Mouse (Mus musculus): ENCODE data around the gene Slc12a9. TPM values are rescaled to one million over a fixed set of nuclear protein-coding genes. Genes with fewer than 3 reads are reported as not detected.

Slc12a9 gene
- total and polyA plus RNA-seq, 3 experiments = 8.8 to 12.1 TPM; not detected in 1

DNA sequence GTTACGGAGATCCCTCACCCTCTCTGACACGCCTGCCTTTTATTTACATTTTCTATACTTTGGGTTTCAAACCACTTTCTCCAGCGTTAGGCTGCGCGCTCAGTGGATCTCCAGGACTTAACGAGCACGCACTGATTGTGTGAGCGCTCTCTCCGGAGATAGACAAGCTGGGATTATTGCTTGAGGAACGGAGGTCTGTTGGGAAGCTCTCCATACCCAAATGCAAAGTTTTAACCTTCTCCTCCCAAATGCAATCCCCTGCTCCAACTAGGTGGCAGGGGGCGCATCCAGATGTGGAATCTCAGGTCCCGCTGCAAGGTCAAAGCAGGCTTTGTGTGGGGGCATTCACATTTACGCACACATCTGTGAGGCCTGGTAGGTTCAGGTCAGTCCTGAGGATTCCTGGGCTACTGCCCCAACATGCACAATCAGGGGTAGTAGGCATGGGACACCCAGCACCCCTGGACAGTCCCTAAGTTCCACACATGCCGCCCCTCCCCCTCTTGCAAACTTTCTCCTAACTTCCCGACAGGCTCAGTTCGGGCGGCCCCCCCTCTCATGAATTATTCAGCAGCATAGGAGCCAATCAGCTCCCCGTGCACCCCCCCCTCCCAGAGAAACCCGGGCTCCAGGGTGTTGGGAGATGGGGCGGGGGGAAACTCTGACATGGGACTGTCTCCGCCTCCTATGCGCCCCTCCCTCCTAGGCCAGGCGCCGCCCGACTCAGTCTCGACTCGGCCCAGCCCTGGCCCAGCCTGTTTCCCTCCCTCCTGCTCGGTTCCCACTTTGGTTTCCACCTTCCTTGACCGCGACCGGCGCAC lies 16.2 kb upstream of the Slc12a9 start, which contains the start of gene Ephb4:
Ephb4 (plus strand) TSS at position 726 of the 821 bp plus-strand sequence.
- Histone ChIP-seq H3K27me3 (ENCODE audit: control insufficient read depth in 1 of 2, insufficient read depth in 2 of 2, low read length in 2 of 2) (0 out of 4 replicates have a peak, but pooled peaks cover 0 to 2% of the 10 kb centered on the region in 2 experiments), H3K79me2 (ENCODE audit: control insufficient read depth, insufficient read depth, low read length, poor library complexity) (no peaks in the 10 kb centered on the region), H3K27ac (ENCODE audit: control insufficient read depth, low read depth, low read length) (no peak within 1 kb of the TSS), H3K4me3 (ENCODE audit: control insufficient read depth in 1 of 2, insufficient read depth in 1 of 2, low read depth in 2 of 2, low read length in 2 of 2) (no peak within 1 kb of the TSS), H3K9me3 (replicated peaks; ENCODE audit: insufficient read depth, low read length) (no peaks in the 10 kb centered on the region), H3K36me3 (ENCODE audit: control insufficient read depth in 1 of 2, insufficient read depth in 2 of 2, low read length in 2 of 2) (no peaks in the 10 kb centered on the region; a peak in 1 of 4 replicates), H3K4me1 (ENCODE audit: control insufficient read depth in 1 of 2, insufficient read depth in 2 of 2, low read length in 2 of 2) (peaks cover 0 to 3% of the 10 kb centered on the region in 2 experiments; a peak in 2 of 4 replicates), H3K9ac (ENCODE audit: control insufficient read depth, low read depth, low read length, poor library complexity, severe bottlenecking) (no peak within 1 kb of the TSS)
- no peak for DNase-seq (ENCODE audit: low read depth, low spot score)
- no peak for TF ChIP-seq MAX (IDR thresholded peaks at IDR 0.05; ENCODE audit: low read length)

DNA sequence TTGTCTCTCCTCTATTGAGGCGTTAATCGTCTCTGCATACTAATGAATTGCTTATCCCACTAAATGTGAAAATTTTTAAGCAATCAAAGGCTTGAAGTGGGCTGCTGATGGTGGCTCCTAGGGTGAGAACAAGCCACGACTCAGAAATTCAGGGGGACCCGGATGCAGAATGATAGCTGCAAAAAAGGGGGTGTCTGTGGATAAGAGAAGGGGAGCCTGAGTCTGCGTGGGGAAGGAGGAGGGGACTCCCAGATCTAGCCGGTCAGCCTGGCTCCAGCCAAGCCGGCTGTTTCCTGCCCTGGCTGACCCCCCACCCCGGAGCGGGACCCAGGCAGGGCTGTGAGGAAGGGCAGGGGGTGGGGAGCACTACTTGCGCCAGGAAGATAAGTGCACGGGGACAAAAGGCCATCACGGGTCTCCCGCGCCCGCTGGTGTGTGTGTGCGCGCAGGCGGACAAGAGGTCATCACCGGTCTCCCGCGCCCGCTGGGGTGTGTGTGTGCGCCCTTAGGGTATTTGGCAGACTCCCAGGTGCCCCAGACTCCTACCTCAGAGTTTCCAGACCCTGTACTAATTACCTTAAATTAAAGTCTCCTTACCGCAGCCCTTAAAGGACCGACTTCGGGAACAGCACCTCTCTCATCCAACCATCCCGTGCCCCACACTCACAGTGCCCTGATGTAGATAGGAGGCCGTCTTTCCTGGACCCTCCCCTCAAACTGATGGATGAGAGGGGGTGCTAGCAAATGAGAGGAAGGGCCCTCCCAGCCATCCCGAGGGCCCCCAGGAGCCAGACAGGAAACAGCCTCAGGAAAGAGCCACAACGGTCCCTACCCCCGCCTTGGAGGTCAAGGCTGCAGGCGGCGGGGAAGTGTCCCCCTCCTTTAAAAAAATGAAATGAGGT lies 15.3 kb upstream of the Slc12a9 start:
- no peak for TF ChIP-seq TBP (IDR thresholded peaks at IDR 0.05; ENCODE audit: low read depth, low read length)
- Histone ChIP-seq H3K36me3 (ENCODE audit: control insufficient read depth in 1 of 2, insufficient read depth in 2 of 2, low read length in 2 of 2) (no peaks in the 10 kb centered on the region; a peak in 1 of 4 replicates), H3K9ac (ENCODE audit: control insufficient read depth, low read depth, low read length, poor library complexity, severe bottlenecking) (no peak overlapping the region), H3K27ac (ENCODE audit: control insufficient read depth, low read depth, low read length) (no peak overlapping the region), H3K9me3 (replicated peaks; ENCODE audit: insufficient read depth, low read length) (no peaks in the 10 kb centered on the region), H3K4me1 (ENCODE audit: control insufficient read depth in 1 of 2, insufficient read depth in 2 of 2, low read length in 2 of 2) (peaks cover 0 to 3% of the 10 kb centered on the region in 2 experiments; a peak in 2 of 4 replicates), H3K27me3 (ENCODE audit: control insufficient read depth in 1 of 2, insufficient read depth in 2 of 2, low read length in 2 of 2) (0 out of 4 replicates have a peak, but pooled peaks cover 0 to 2% of the 10 kb centered on the region in 2 experiments), H3K4me3 (ENCODE audit: control insufficient read depth in 1 of 2, insufficient read depth in 1 of 2, low read depth in 2 of 2, low read length in 2 of 2) (no peak overlapping the region), H3K79me2 (ENCODE audit: control insufficient read depth, insufficient read depth, low read length, poor library complexity) (no peaks in the 10 kb centered on the region)
- no peak for DNase-seq (ENCODE audit: low read depth, low spot score)

DNA sequence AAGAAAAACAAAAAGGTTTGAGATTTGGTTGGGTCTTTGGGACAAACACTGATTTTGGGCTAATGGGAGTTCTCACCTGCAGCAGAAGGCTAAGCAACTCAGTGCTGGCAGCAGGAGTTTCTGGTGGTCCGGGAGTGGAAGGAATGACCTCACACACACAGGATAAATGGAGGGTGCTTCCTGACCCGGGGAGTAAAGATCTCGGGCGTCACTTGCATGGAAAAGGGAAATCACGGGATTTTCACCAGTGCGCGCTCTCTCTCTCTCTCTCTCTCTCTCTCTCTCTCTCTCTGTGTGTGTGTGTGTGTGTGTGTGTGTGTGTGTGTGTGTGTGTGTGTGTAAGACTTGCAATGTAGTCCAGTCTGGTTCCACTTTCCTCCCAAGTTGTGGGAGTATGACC lies 14.5 kb upstream of the Slc12a9 start:
- H3K4me3 ChIP-seq (ENCODE audit: control insufficient read depth in 1 of 2, insufficient read depth in 1 of 2, low read depth in 2 of 2, low read length in 2 of 2) = no peak overlapping the region
- no peaks in the 10 kb centered on the region for H3K79me2 ChIP-seq (ENCODE audit: control insufficient read depth, insufficient read depth, low read length, poor library complexity)
- no peaks in the 10 kb centered on the region for H3K9me3 ChIP-seq (replicated peaks; ENCODE audit: insufficient read depth, low read length)
- no peak for TF ChIP-seq MYC (IDR thresholded peaks at IDR 0.05; ENCODE audit: low read depth, low read length)
- no peak for TF ChIP-seq JUND (IDR thresholded peaks at IDR 0.05; ENCODE audit: low read depth, low read length)
- no peak for TF ChIP-seq TCF12 (IDR thresholded peaks at IDR 0.05; ENCODE audit: low read depth, low read length)
- no peak for TF ChIP-seq GABPA (IDR thresholded peaks at IDR 0.05; ENCODE audit: low read depth, low read length)
- no peak for TF ChIP-seq MAZ (IDR thresholded peaks at IDR 0.05; ENCODE audit: low read depth, low read length)
- no peak for TF ChIP-seq CTCF (IDR thresholded peaks at IDR 0.05 in 2 of 3, conservative IDR thresholded peaks at IDR 0.05 in 1 of 3; ENCODE audit: control insufficient read depth in 1 of 3, insufficient read depth in 1 of 3, low read depth in 2 of 3, low read length in 3 of 3, poor library complexity in 1 of 3, severe bottlenecking in 1 of 3)
- TF ChIP-seq POLR2AphosphoS2 (IDR thresholded peaks at IDR 0.05; ENCODE audit: low read length) = no peak
- TF ChIP-seq ZKSCAN1 (IDR thresholded peaks at IDR 0.05; ENCODE audit: low read depth, low read length) = no peak
- TF ChIP-seq ZMIZ1 (IDR thresholded peaks at IDR 0.05; ENCODE audit: low read depth, low read length) = no peak
- no peak for TF ChIP-seq POLR2AphosphoS5 (IDR thresholded peaks at IDR 0.05; ENCODE audit: borderline replicate concordance, low read depth, low read length)
- TF ChIP-seq SMC3 (IDR thresholded peaks at IDR 0.05; ENCODE audit: low read depth, low read length) = no peak
- no peak for TF ChIP-seq RAD21 (IDR thresholded peaks at IDR 0.05; ENCODE audit: low read depth, low read length)
- no peak for TF ChIP-seq EP300 (IDR thresholded peaks at IDR 0.05; ENCODE audit: low read depth in 1 of 2, low read length in 2 of 2)
- H3K36me3 ChIP-seq (ENCODE audit: control insufficient read depth in 1 of 2, insufficient read depth in 2 of 2, low read length in 2 of 2) = no peaks in the 10 kb centered on the region; a peak in 1 of 4 replicates
- no peak for DNase-seq (ENCODE audit: low read depth, low spot score)
- H3K9ac ChIP-seq (ENCODE audit: control insufficient read depth, low read depth, low read length, poor library complexity, severe bottlenecking) = no peak overlapping the region
- peaks cover 0 to 3% of the 10 kb centered on the region in 2 experiments; a peak in 2 of 4 replicates for H3K4me1 ChIP-seq (ENCODE audit: control insufficient read depth in 1 of 2, insufficient read depth in 2 of 2, low read length in 2 of 2)
- 0 out of 4 replicates have a peak, but pooled peaks cover 0 to 2% of the 10 kb centered on the region in 2 experiments for H3K27me3 ChIP-seq (ENCODE audit: control insufficient read depth in 1 of 2, insufficient read depth in 2 of 2, low read length in 2 of 2)
- H3K27ac ChIP-seq (ENCODE audit: control insufficient read depth, low read depth, low read length) = no peak overlapping the region
